Mouse (Mus musculus) layer of hippocampus, postnatal 36 days (tissue): ENCODE measurements at regions not wholly inside any gene's neighbourhood (a gene's known extent, or its start where the extent isn't known, plus 50 kb on each side); places are given as distances from the start of the nearest gene placed in this dataset.
"Not testable (repeated sequence)": the region's sequence is repeated elsewhere in the genome, so short reads cannot be mapped to it uniquely, and the experiment has no call there.

Experiments used
- DNase-seq, 2 experiments: peaks; one replicate each; pipeline ENCODE4 v3.0.0; 2022

DNA sequence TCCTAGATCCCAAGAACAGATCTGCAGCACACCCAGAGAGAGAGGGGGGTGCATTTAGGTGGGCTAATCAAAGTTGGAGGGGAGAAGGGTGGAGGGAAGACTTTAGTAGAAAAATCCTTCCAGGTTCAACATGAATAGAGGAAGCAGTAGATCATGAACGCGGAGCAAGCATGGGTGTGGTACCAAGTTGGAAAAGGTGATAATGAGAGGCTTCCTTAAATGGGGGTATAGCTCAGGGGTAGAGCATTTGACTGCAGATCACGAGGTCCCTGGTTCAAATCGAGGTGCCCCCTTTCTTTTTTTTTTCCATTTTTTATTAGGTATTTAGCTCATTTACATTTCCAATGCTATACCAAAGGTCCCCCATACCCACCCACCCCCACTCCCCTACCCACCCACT is 54.0 kb upstream of the Krba1 start:
- DNase-seq = not testable (repeated sequence)

DNA sequence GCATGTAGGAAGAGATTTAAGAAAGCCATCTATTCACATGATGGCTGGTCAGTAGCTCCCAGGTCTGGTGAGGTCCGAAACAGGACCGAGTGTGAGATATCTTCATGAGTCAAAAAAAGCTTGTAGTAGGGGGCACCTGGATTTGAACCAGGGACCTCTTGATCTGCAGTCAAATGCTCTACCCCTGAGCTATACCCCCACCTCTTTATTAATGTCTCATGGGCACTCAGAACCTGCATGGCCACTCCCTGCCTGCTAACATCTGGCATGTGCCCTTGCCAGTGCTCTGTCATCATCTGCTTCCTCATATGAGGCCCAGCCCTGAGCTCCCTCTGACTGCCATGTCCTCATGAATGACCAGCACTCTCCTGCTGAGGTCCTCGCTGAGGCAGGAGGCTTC is 58.4 kb upstream of the Krba1 start:
- DNase-seq = not testable (repeated sequence)

DNA sequence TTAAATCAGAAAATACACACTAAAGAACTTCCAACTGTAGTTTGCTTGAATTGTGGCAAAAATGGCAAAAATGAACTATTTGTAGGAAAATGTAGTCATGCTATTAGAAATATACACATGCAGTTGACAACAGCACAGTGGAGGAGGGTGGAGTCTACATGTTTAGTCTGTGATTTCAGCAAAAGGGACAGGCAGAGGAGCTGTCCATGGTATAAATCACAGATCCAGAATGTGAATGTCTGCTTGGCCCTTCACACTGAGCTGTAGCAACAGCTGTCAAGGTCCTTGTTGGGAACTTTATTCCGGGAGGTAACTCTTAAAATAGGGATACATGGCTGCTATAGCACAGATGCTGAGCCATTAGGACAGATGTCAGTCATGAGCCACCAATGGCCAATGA is 107.4 kb upstream of the Krba1 start:
- DNase-seq = no peak

DNA sequence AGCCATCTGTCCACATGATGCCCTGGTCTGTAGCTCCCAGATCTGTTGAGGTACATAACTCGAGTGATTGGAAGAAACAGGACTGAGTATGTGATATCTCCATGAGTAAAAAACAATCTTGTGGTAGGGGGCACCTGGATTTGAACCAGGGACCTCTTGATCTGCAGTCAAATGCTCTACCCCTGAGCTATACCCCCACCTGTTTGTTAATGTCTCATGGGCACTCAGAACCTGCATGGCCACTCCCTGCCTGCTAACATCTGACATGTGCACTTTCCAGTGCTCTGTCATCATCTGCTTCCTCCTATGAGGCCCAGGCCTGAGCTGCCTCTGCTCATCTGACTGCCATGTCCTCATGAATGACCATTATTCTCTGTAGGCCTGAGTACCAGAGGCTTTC is 115.7 kb upstream of the Krba1 start:
- DNase-seq = not testable (repeated sequence)

DNA sequence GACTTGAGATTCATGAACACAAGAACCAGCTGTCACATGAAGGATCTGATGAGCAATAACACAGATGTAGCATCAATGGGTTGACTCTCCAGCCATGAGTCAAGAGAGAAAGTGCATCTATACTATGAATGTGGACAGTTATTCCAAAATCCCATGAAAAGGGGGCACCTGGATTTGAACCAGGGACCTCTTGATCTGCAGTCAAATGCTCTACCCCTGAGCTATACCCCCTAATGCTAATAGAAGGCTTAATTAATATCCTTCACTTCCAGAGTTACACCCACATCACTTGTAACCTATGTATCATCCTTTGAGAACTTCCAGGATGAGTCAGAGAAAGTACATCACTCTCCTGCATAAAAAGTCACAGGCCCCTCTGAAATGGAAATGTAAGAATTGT is 133.8 kb upstream of the Krba1 start:
- not testable (repeated sequence) for DNase-seq

DNA sequence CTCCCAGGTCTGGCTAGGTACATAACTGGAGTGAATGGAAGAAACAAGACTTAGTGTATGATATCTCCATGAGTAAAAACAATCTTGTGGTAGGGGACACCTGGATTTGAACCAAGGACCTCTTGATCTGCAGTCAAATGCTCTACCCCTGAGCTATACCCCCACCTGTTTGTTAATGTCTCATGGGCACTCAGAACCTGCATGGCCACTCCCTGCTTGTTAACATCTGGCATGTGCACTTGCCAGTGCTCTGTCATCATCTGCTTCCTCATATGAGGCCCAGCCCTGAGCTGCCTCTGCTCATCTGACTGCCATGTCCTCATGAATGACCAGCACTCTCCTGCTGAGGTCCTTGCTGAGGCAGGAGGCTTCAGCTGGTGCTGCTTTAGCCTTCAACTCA is 142.4 kb upstream of the Krba1 start:
- DNase-seq = not testable (repeated sequence)

DNA sequence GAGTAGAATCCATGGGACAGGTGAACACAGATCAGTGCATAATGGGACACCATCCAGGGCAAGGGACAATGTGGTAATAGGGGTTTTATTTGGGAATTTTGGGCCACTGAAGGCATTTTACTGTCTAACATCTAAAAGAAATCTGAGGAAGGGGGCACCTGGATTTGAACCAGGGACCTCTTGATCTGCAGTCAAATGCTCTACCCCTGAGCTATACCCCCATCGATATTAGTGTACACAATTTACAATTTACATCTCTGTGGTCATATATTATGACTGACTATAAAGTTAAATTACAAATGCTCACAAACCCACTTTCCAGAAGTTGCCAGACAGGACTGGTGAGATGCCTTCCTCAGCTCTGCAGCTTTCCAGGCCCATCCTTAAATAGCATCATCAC is 143.4 kb upstream of the Krba1 start:
- DNase-seq = no peak

DNA sequence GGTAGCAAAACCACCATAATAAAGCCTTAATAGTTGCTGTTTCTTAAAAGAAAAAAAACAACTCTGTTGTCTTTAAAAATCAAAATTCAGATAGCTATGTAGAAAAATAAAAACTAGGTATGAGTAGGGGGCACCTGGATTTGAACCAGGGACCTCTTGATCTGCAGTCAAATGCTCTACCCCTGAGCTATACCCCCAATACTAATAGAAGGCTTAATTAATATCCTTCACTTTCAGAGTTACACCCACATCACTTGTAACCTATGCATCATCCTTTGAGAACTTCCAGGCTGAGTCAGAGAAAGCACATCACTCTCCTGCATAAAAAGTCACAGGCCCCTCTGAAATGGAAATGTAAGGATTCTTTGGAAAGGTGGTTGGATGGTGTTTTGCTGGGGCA is 151.2 kb upstream of the Krba1 start:
- DNase-seq = not testable (repeated sequence)

DNA sequence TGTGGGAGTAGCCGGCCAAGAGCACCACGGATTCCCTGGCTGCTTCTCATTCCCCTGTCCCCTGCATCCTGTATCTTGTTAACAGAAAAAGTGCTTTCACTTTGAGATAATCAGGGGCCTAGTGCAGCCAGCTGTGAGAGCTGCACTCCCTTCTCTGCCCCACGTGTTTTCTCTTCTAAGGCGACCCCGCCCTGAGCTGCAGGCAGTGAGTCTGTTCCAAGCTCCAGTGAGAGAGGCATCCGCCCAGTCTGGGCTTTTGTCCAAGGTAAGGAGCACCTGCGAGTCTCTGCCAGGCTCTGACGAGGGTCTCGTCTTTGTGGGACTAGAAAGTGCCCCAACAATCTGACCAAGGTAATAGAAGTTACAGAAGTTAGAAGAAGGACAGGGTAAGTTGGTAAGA is 141.0 kb upstream of the Zfp746 start:
- no peak for DNase-seq

DNA sequence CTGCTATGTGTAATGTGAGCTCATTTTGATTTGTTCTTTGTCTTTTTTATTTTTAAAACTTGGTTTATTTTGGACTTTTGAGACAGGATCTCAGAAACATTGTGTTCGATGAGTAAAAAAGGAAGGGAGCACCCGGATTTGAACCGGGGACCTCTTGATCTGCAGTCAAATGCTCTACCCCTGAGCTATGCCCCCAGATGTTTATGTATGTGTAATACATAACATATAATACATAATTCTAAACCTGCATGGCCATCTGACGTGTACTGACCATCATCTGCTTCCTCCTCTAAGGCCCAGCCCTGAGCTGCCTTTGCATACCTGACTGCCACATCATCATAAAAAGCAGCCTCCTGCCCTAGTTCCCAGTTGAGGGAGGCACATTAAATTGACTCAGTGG is 137.8 kb upstream of the Zfp746 start:
- no peak for DNase-seq

DNA sequence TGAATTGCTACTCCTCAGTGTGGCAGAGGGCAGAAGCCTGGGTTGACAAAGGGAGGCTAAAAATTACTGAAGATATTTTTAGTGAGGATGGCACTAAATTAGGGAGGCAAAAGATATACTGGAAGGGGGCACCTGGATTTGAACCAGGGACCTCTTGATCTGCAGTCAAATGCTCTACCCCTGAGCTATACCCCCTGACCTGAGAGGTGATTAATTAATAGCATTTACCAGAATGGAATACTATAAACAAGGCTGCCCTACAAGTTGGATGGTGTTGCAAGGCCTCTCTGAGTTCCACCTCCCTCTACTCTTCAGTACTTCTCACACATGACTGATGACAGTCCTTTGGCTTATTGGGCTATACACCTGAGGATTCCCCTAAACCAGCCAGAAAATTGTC is 136.6 kb upstream of the Zfp746 start:
- DNase-seq = no peak

DNA sequence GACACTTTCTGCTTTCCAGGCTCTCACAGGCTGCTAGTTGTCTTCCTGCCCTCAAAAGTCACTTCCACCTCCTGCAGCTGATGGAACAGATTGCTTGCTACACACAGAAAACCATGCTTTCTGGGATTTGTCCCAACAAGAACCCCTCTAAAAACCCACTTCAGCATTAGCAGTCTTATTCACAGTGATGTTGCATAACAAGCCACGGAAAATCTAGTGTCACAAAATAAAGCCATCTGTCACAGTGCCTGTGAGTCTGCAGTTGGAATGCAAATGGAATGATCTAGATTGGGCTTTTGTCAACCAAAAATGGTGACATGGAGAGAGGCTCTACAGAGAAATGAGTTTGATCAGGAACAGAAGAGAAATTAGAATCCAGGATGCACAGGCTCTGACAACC is 135.4 kb upstream of the Zfp746 start:
- DNase-seq = peak; percentile 49 to 63

DNA sequence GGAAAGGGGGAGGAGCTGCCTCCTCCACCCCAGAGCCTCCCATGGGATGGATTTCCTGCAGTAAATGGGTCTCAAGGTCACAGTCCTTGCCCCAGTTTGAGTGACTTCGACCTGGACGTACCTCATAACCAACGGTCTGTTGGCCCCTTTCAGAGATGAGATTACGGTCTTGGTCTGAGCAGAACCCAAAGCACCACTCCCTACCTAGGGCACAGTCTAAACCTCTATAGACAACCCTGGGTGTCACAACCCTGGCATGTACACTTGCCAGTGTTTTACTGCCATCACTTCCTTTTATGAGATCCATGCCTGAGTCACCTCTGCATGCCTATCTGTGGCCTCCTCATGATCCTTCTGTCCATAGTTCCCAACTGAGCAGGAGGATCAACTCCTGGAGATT is 128.8 kb upstream of the Zfp746 start:
- DNase-seq = no peak

DNA sequence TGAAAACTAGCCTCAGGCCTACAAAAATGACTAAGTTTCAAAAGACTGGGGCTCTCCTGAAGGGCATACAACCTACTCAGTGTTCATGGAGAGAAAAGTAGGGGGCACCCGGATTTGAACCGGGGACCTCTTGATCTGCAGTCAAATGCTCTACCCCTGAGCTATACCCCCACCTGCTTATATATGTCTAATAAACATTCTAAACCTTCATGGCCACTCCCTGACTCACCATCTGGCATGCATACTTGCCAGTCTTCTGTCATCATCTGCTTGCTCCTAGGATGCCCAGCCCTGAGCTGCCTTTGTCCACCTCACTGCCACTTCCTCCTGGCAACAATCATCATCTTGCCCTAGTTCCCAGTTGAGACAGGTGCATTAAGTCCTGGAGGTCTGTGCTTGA is 123.3 kb upstream of the Zfp746 start:
- no peak for DNase-seq

DNA sequence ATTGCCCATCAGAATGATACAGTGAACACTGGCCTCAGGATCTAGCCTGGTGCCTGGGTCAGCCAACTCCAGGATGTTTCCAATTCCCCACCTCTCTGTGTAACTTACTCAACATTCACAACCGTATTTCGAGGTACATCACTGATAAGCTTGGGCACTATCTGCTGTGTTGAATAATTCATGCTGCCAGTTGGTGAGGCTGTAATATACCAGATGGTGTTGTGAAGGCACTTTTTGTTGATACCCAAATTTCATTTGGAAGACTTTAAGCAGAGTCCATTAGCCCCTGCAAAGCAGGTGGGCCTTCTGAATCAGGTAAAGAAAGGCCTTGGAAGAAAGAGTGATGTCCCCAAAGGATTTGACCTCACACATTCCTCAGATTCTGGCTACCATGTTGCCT is 122.7 kb upstream of the Zfp746 start:
- DNase-seq = peak in 1 of 2 experiments; percentile 17

DNA sequence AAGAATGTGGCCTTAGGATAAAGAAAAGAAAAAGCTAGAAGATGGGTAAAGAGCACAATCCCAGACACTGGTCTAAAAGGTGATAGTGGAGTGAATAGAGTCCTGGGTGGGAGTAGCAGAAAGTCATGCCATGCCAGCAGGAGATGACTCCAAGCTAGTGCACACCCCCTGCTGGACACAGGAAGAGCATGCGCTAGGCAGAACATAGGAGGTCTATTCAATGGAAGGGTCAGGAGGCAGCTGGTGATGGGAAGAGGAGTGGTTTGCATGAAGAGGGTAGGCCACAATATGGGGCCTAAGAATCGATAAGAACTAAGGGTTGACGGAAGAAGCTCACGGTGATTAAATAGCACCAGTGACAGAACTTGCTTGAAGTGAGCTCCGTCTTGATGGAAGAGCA is 119.3 kb upstream of the Zfp746 start:
- no peak for DNase-seq

DNA sequence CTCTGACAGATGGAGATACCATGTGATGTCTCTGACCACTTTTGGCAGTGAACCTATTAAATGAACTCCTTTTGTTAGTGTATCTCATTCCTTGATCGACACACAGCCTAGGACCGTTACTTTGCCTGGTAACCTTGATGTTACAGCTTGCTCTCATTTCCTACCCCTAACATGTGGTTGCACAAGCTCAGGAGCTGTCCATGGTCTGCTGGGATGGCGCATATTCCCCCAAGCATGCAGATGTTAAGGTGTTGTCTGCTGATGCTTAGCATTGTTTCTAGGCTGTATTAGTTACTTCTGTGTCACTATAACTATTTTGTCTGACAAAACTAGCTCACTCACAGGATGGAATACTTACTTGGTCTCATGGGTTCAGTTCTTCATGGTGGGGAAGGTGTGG is 113.6 kb upstream of the Zfp746 start:
- DNase-seq = no peak

DNA sequence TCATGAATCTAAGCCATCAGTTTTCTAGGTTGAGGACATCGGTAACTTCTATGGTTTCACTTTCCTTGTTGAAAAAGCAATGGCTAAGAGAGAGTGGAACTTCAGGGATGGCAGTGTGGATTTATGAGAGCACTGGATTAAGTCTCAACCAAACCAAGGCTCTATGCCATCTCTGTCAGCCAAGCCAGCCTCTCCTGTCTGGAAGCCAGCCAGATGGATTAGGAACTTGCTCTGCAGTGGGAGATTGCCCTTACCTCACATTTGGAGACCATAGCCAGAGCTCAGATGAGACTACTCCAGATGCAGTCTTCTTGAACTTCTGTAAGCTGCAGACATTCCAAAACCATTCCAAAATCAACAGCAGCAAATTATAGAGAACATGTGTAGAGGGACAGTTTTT is 112.4 kb upstream of the Zfp746 start:
- DNase-seq = no peak

DNA sequence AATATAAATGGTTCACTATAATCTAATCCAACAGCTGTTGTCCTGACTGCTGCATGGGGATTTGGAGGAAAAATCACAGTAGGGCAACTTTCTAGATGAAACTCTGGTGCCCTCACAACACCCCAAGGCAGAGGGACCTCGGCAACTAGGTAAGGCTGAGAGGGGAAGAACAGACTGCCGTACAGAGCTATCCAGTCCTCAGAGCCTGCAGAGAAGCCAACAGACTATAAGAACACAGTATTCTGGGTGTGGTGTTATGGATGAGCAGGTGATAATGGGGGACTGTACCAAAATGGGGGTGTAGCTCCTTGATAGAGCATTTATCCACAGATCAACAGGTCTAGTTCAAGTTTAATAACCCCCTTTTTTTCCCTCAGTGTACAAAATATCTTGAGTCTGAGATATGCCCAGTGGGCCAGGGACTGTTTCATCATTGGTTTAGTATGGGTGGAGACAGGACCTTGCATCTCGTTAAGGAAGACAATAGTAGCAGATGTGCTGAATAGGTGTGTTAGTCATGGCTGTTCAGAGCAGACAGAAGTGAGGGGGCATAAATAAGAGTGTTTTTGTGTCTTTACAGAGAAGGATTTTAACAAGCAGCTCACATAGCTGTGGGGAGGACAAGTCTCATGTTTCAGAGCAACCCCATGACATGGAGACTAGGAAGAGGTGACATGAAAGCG is 111.4 kb upstream of the Zfp746 start:
- DNase-seq = no peak

DNA sequence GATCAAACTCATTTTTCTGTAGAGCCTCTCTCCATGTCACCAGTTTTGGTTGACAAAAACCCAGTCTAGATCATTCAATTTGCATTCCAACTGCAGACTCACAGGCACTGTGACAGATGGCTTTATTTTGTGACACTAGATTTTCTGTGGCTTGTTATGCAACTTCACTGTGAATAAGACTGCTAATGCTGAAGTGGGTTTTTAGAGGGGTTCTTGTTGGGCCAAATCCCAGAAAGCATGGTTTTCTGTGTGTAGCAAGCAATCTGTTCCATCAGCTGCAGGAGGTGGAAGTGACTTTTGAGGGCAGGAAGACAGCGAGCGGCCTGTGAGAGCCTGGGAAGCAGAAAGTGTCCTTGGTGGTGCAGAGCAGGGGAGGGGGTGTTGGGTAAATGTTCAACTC is 102.0 kb upstream of the Zfp746 start:
- peak; percentile 10 for DNase-seq

DNA sequence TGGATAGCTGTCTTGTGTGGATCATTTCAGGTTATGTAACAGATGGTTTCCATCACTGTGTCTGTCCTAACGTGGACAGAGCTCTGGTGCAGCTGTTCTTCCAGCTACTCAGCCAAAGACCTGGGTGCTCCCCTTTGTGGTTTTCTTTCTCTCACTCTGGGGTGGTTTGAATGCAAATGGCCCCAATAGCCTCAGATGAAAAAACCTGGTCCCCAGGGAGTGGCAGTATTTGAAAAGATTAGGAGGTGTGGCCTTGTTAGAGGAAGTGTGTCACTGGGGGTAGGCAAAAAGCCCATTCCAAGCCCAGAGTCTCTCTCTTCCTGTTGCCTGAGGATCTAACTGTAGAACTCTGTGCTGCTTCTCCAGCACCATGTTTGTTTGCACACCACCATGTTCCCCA is 98.9 kb upstream of the Zfp746 start:
- DNase-seq = no peak

DNA sequence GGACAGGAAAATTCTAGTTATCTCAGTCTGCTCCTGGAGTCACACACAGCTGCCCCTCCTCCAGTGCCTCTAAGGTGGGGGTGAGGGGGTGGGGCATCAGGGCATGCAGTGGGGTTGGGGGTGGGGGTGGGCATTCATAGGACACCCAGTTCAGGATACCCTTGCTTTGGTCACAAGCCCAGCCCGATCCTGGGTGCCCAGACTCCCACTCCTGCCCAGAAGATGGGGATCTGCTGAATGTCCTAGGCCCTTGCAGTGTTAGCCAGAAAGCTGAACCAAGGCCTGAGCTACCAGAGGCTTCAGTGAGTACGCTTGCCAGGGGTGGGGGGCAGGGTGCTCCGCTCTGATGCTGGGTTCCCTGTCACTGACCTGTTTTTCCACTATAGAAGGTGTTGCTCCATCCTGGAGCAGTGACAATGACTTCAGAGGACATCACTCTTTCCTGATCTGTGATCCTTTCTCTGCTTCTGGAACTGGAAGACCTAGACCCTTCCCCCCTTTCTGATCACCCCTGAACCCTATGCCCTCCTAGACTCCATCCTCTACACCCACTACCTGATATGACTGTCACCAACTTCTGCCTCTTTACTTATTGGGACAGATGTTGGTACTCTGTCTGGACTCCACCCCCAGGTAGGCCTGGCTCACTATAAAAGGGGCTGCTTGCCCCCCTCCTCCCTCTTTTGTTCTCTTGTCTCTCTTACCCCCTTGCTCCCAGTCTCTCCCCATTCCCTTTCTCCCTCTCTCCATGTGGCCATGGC is 92.1 kb upstream of the Zfp746 start:
- DNase-seq = no peak

DNA sequence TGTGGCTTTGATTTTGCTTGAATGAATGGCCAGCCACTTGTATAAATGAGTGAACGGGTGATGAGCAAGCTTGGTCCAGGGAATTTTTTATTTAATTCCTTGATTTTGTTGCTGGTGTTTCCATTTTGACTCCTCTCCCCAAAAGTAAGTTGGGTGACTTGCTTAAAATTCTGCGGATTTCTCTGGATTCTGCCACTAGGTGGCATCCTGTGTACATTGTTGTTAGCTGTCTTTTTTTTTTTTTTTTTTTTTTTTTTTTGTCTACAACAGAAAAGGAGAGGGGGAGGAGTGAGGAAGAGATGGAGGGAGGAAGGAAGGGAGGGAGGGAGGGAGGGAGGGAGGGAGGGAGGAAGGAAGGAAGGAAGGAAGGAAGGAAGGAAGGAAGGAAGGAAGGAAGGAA is 91.5 kb upstream of the Zfp746 start:
- peak in 1 of 2 experiments; percentile 38 for DNase-seq

DNA sequence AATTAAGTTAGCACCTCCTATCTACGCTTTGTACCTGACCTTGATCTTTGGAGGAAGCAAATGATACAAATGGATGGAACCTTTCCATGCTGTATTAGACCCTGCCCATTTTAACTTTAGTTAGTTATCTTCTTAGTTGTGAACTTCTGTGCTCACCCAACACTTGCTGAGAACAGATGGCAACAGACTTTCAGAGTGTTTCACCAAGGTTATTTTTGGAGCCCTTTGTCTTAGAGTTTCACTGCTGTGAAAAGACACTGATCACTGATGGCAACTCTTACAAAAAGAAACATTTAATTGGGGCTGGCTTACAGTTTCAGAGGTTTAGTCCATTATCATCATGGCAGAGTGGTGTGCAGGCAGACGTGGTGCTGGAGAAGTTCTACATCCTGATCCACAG is 88.8 kb upstream of the Zfp746 start:
- no peak for DNase-seq
